Mouse (Mus musculus) CH12.LX (cell line): ENCODE data around the gene Nadsyn1.

ENCODE experiments used
- BHLHE40 ChIP-seq: IDR thresholded peaks from 2 replicates; pipeline ENCODE4 v1.6.1; 2011; ENCODE audit warnings: mild to moderate bottlenecking, low read depth, low read length, improper control_type of control experiment
- CTCF ChIP-seq, 2 experiments: IDR thresholded peaks in 1 of 2; conservative IDR thresholded peaks in 1 of 2; 2 replicates each; pipeline ENCODE4 v1.5.1; 2011 to 2012; ENCODE audit warnings: low read depth in 2 of 2, low read length in 2 of 2, improper control_type of control experiment in 1 of 2, inconsistent platforms in 1 of 2, mild to moderate bottlenecking in 1 of 2, moderate library complexity in 1 of 2
- E2F4 ChIP-seq: IDR thresholded peaks from 2 replicates; pipeline ENCODE4 v1.6.1; 2011; ENCODE audit warnings: low read depth, low read length, improper control_type of control experiment; ENCODE audit not compliant: insufficient replicate concordance
- ELF1 ChIP-seq: IDR thresholded peaks from 2 replicates; pipeline ENCODE4 v1.6.1; 2014; ENCODE audit warnings: low read depth, mild to moderate bottlenecking, inconsistent platforms, low read length, improper control_type of control experiment
- ZC3H11A ChIP-seq: IDR thresholded peaks from 2 replicates; pipeline ENCODE4 v1.6.1; 2012; ENCODE audit warnings: low read depth, mild to moderate bottlenecking, inconsistent platforms, low read length, improper control_type of control experiment
- ZMIZ1 ChIP-seq: IDR thresholded peaks from 2 replicates; pipeline ENCODE4 v1.6.1; 2012; ENCODE audit warnings: low read depth, mild to moderate bottlenecking, inconsistent platforms, low read length, improper control_type of control experiment
- ZNF384 ChIP-seq: IDR thresholded peaks from 2 replicates; pipeline ENCODE4 v1.6.1; 2012; ENCODE audit warnings: low read depth, low read length, improper control_type of control experiment, inconsistent platforms

GRCm38 (mm10) chr7:143769461-143769860, 53.2 kb downstream of the Nadsyn1 start:
- TF ChIP-seq CTCF (conservative IDR thresholded peaks at IDR 0.05 in 1 of 2, IDR thresholded peaks at IDR 0.05 in 1 of 2; ENCODE audit: low read depth in 2 of 2, low read length in 2 of 2) (no peak), ELF1 (no peak), BHLHE40 (no peak), ZNF384 (no peak), ZC3H11A (no peak), E2F4 (no peak), ZMIZ1 (no peak)
